16 mouse cellular contexts compared by ENCODE assay signal in the genomic region with DNA sequence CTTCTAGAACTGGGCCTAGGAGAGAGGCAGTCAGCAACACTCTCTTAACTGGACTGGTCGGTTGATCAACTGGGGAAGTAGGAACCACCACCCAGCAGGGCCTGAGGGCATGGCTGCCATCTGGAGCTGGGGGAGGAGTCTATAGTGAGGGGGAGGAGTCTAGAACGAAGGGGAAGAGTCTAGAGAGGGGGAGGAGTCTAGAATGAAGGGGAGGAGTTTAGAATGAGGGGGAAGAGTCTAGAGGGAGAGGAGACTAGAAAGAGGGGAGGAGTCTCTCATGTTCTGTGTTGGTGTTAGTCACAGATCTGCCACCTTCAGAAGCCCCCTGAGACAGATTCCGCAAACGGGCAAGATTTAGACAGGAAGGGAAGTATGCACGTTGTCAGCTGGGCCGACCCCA. TPM values are rescaled to one million over a fixed set of nuclear protein-coding genes. Genes with fewer than 3 reads are reported as not detected.
DNase-seq lines count a peak whose midpoint lies in the region; ATAC-seq lines count a peak whose summit lies in the region.
"Had no signal": no experiment of that assay in that cellular context is flagged by ENCODE, and none has a peak within 500 bp of the region (broad histone marks: within the 10 kb centered on the region; RNA-seq: fewer than 3 reads in every experiment).

No protein-coding gene starts in this region.

- 43% methylated on average over 6 of the region's 6 CpGs for WGBS in liver, embryonic 12.5 days (ENCODE audit: insufficient replicate concordance)
- WGBS in intestine, embryonic 16.5 days, result 73% methylated on average over 6 of the region's 6 CpGs

- H3K4me2 ChIP-seq in liver, embryonic 12.5 days, result no peak overlapping the region
- no peak overlapping the region for H3K4me2 ChIP-seq in intestine, embryonic 16.5 days (ENCODE audit: low read depth, low read length)
- H3K4me2 ChIP-seq: heart, embryonic 15.5 days; hindbrain, embryonic 14.5 days; limb, embryonic 13.5 days; midbrain, embryonic 13.5 days had no signal

- no peak overlapping the region for H3K4me3 ChIP-seq in liver, embryonic 12.5 days
- H3K4me3 ChIP-seq in intestine, embryonic 16.5 days (ENCODE audit: low read length), result no peak overlapping the region
- H3K4me3 ChIP-seq: heart, embryonic 15.5 days; limb, embryonic 13.5 days; midbrain, embryonic 13.5 days had no signal

- H3K4me1 ChIP-seq in liver, embryonic 12.5 days, result peaks cover 43% of the 10 kb centered on the region
- no peaks in the 10 kb centered on the region for H3K4me1 ChIP-seq in intestine, embryonic 16.5 days (ENCODE audit: control insufficient read depth, insufficient read depth, low read length)

- no peaks in the 10 kb centered on the region for H3K9me3 ChIP-seq in liver, embryonic 12.5 days (replicated peaks)
- no peaks in the 10 kb centered on the region for H3K9me3 ChIP-seq in intestine, embryonic 16.5 days (ENCODE audit: control insufficient read depth, low read length)
- H3K9me3 ChIP-seq: heart, embryonic 15.5 days; limb, embryonic 13.5 days; midbrain, embryonic 13.5 days had no signal

- DNase-seq in retina, postnatal 1 day, result peak; percentile 44
- DNase-seq in retina, embryonic 14.5 days (ENCODE audit: low spot score), result no peak
- peak; percentile 73 for DNase-seq in WW6 (ENCODE audit: low read depth, low spot score)
- DNase-seq in splenic B cell, adult 2 months (ENCODE audit: low read depth, low spot score), result peak; percentile 62
- no peak for DNase-seq in Muller cell, postnatal 12 days (ENCODE audit: inconsistent ontology term)
- no peak for DNase-seq in cerebellum, adult 9-11 months
- DNase-seq: cerebellum, adult 18-20 months; kidney, adult 9 months; layer of hippocampus, postnatal 36 days; lung, postnatal 10 days had no signal

- no peak overlapping the region for H3K9ac ChIP-seq in liver, embryonic 12.5 days
- no peak overlapping the region for H3K9ac ChIP-seq in intestine, embryonic 16.5 days (ENCODE audit: low read depth, low read length)
- H3K9ac ChIP-seq: heart, embryonic 15.5 days; hindbrain, embryonic 14.5 days; limb, embryonic 13.5 days; midbrain, embryonic 13.5 days had no signal

- no peak overlapping the region; the same call in 1 of the 2 replicates for H3K27ac ChIP-seq in liver, embryonic 12.5 days
- no peak overlapping the region for H3K27ac ChIP-seq in intestine, embryonic 16.5 days (ENCODE audit: low read length)
- H3K27ac ChIP-seq: heart, embryonic 15.5 days; hindbrain, embryonic 14.5 days; limb, embryonic 13.5 days; midbrain, embryonic 13.5 days had no signal

- no peaks in the 10 kb centered on the region for H3K36me3 ChIP-seq in liver, embryonic 12.5 days
- peaks cover 3% of the 10 kb centered on the region; the same call in 1 of the 2 replicates for H3K36me3 ChIP-seq in splenic B cell, adult 2 months (ENCODE audit: control insufficient read depth, insufficient read depth, low read length, poor library complexity, severe bottlenecking)
- H3K36me3 ChIP-seq in intestine, embryonic 16.5 days (ENCODE audit: control insufficient read depth, insufficient read depth, low read length), result no peaks in the 10 kb centered on the region
- H3K36me3 ChIP-seq: heart, embryonic 15.5 days; limb, embryonic 13.5 days; midbrain, embryonic 13.5 days had no signal

- H3K27me3 ChIP-seq in liver, embryonic 12.5 days (replicated peaks), result peaks cover 20% of the 10 kb centered on the region
- no peaks in the 10 kb centered on the region for H3K27me3 ChIP-seq in splenic B cell, adult 2 months (ENCODE audit: control insufficient read depth, insufficient read depth, low read length, poor library complexity, severe bottlenecking)
- no peaks in the 10 kb centered on the region for H3K27me3 ChIP-seq in intestine, embryonic 16.5 days (replicated peaks; ENCODE audit: control insufficient read depth, insufficient read depth, low read length)

- ATAC-seq in liver, embryonic 12.5 days, result peak; percentile 45; the same call in 1 of the 2 replicates
- no peak for ATAC-seq in intestine, embryonic 16.5 days
- ATAC-seq: midbrain, embryonic 13.5 days had no signal

RNA-seq across cellular contexts. Expression of a gene that starts 11.7 kb away (rescaled TPM):
- polyA plus RNA-seq in liver, embryonic 12.5 days (2016; fragmentation: Nextera tagmentation; extraction: Ambion mirVana), result 8.7 and 11.0 TPM in 2 replicates
- 180 and 240 TPM in 2 replicates for polyA plus RNA-seq in intestine, embryonic 16.5 days (2015; fragmentation: Nextera tagmentation; extraction: Ambion mirVana)

RNA-seq across cellular contexts. Expression of a gene that starts 29.8 kb away (rescaled TPM):
- polyA plus RNA-seq in liver, embryonic 12.5 days (2016; fragmentation: Nextera tagmentation; extraction: Ambion mirVana), result 0.96 and 1.3 TPM in 2 replicates
- polyA plus RNA-seq in intestine, embryonic 16.5 days (2015; fragmentation: Nextera tagmentation; extraction: Ambion mirVana), result 7.6 and 8.8 TPM in 2 replicates
- polyA plus RNA-seq: midbrain, embryonic 13.5 days had no signal

RNA-seq across cellular contexts. Expression of a gene that starts 30.0 kb away (rescaled TPM):
- polyA plus RNA-seq in liver, embryonic 12.5 days (2016; fragmentation: Nextera tagmentation; extraction: Ambion mirVana), result 40.5 and 40.6 TPM in 2 replicates
- polyA plus RNA-seq in intestine, embryonic 16.5 days (2015; fragmentation: Nextera tagmentation; extraction: Ambion mirVana), result 8.0 and 9.2 TPM in 2 replicates

Comparison
In these comparisons a context has a peak if more than half of its experiments do, and no peak if none do; other contexts are left out.
1. DNase-seq: peak in retina, postnatal 1 day (single experiment), WW6 (single experiment) and splenic B cell, adult 2 months (single experiment); none in retina, embryonic 14.5 days (single experiment), Muller cell, postnatal 12 days (single experiment) and cerebellum, adult 9-11 months (single experiment).
2. RNA of a gene that starts 11.7 kb away (polyA plus RNA-seq): 180 to 240 TPM in intestine, embryonic 16.5 days; 8.7 to 11.0 TPM in liver, embryonic 12.5 days; every median in the first group is over 10 times any median in the second.